Mouse (Mus musculus): ENCODE data around the gene Atp1a4.

The Atp1a4 gene

GRCm38 (mm10) chr1:172301180-172301579, 43.0 kb upstream of the Atp1a4 start:
- H3K9me3 ChIP-seq (ENCODE audit: low read length) = no peaks in the 10 kb centered on the region

DNA sequence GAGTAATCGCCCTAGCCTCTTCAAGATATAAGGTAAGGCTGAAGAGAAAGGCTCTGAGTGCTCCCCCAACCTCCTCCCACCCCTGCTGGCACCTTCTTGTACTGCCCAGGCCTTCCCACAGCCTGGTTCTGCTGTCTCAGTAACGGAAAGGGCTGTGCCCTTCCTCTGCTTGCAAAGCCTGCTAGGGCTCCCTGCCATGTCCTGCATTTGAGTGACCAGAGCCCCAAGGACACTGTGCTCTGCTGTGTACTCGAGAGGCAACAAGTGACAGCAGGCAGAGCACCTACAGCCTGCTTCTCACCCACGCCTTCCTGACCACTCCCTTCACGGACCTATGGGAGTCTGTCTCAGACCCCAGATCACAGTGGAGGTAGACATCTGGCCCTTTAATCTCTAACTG, 42.0 kb upstream of the Atp1a4 start:
- H3K36me3 ChIP-seq (ENCODE audit: insufficient read depth, low read length) = no peaks in the 10 kb centered on the region
- peaks cover 88% of the 10 kb centered on the region for H3K4me1 ChIP-seq (replicated peaks; ENCODE audit: low read depth, low read length)
- no peak for TF ChIP-seq NANOG (IDR thresholded peaks at IDR 0.05; ENCODE audit: borderline replicate concordance, low read length)
- TF ChIP-seq CTCF (conservative IDR thresholded peaks at IDR 0.05; ENCODE audit: low read length) = peak; percentile 34
- no peak for TF ChIP-seq POU5F1 (IDR thresholded peaks at IDR 0.05; ENCODE audit: borderline replicate concordance, low read length)
- H3K9me3 ChIP-seq (ENCODE audit: low read length) = no peaks in the 10 kb centered on the region
- H3K27me3 ChIP-seq (ENCODE audit: insufficient read depth, low read length) = peaks cover 20% of the 10 kb centered on the region
- peak overlapping the region; percentile 26; the same call in 1 of the 2 replicates for H3K4me3 ChIP-seq (replicated peaks; ENCODE audit: low read length)

More at GRCm38 (mm10) chr1:172301180-172301579, 43.0 kb upstream of the Atp1a4 start:
- TF ChIP-seq NANOG (IDR thresholded peaks at IDR 0.05; ENCODE audit: borderline replicate concordance, low read length) = no peak
- no peak for TF ChIP-seq CTCF (conservative IDR thresholded peaks at IDR 0.05; ENCODE audit: low read length)
- no peak for TF ChIP-seq POU5F1 (IDR thresholded peaks at IDR 0.05; ENCODE audit: borderline replicate concordance, low read length)
- no peaks in the 10 kb centered on the region for H3K36me3 ChIP-seq (ENCODE audit: insufficient read depth, low read length)
- H3K4me1 ChIP-seq (replicated peaks; ENCODE audit: low read depth, low read length) = peaks cover 83% of the 10 kb centered on the region
- H3K27me3 ChIP-seq (ENCODE audit: insufficient read depth, low read length) = peaks cover 12% of the 10 kb centered on the region
- H3K4me3 ChIP-seq (replicated peaks; ENCODE audit: low read length) = no peak overlapping the region

DNA sequence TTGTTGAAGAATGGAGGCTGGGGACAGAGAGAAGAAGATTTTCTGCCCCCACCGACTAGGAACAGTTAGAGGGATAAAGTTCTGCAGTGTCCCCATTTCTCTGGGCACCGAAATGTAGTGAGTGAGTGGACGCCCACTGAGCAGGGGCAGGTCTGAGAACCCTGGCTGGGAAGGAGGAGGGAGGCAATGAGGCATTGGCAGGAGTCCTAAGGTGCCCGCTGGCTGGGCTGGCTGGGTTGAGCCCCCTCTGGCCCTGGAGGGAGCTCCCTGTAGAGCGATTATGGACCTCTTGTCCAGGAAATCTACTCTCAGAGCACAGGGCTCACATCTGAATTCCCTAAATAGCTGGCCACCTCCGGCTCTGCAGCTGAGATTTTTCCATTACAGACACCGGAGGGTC, 41.3 kb upstream of the Atp1a4 start:
- no peak overlapping the region for H3K4me3 ChIP-seq (replicated peaks; ENCODE audit: low read length)
- peaks cover 22% of the 10 kb centered on the region for H3K27me3 ChIP-seq (ENCODE audit: insufficient read depth, low read length)
- no peak for TF ChIP-seq NANOG (IDR thresholded peaks at IDR 0.05; ENCODE audit: borderline replicate concordance, low read length)
- no peak for TF ChIP-seq POU5F1 (IDR thresholded peaks at IDR 0.05; ENCODE audit: borderline replicate concordance, low read length)
- TF ChIP-seq CTCF (conservative IDR thresholded peaks at IDR 0.05; ENCODE audit: low read length) = no peak
- peaks cover 82% of the 10 kb centered on the region for H3K4me1 ChIP-seq (replicated peaks; ENCODE audit: low read depth, low read length)
- no peaks in the 10 kb centered on the region for H3K36me3 ChIP-seq (ENCODE audit: insufficient read depth, low read length)
- no peaks in the 10 kb centered on the region for H3K9me3 ChIP-seq (ENCODE audit: low read length)

DNA sequence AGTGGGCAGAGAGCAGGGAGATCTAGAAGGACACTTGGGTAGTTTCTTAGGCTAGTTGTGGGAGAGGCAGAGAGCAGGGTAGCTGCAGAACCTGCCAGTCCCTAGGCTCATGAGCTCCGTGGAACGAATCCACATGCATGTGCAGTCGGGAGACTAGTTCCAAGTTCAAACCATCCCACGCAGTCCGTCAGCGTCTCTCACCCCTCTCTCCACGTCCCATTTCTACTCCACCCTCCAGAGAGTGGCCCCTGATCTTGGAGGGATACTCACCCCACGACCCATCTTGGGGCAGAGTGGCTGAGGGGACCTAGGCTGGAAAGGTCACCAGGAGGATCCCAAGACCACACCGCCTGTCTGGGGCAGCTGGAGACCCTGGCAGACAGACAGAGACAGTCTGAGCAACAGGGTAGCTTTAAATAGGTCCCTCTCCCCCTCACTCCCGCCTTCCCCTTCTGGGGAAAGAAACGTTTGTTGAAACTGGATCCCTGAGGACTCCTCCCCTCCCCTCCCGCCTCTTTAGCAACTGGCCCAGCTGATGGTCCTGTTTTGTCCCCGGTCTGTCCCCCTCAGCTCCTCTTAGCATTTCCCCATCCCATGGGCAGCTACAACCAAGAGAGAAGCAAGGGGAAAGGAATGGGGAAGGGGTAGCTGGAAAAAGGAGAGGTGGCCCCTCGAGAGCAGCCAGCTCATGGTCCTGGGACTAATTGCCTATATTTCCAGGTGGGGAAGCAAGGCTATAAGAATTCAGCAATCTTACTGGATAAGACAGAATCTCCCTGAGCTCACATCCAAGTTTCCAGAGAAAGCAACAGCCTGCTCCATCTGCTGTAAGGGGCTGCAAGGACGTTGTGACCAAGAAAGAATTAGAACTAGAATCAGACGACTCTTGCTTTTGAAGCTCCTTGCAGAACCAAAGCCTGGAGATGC, 39.7 kb upstream of the Atp1a4 start, which contains the start of gene Atp1a2:
Gene Atp1a2, minus strand, starts transcription at position 454 of the 927 bp plus-strand sequence.
- TF ChIP-seq CTCF (conservative IDR thresholded peaks at IDR 0.05; ENCODE audit: low read length) = no peak
- no peak for TF ChIP-seq NANOG (IDR thresholded peaks at IDR 0.05; ENCODE audit: borderline replicate concordance, low read length)
- TF ChIP-seq POU5F1 (IDR thresholded peaks at IDR 0.05; ENCODE audit: borderline replicate concordance, low read length) = no peak
- H3K27me3 ChIP-seq (ENCODE audit: insufficient read depth, low read length) = peaks cover 25% of the 10 kb centered on the region
- H3K4me3 ChIP-seq (replicated peaks; ENCODE audit: low read length) = peak within 1 kb of the TSS; percentile 39; the same call in 1 of the 2 replicates
- no peaks in the 10 kb centered on the region for H3K9me3 ChIP-seq (ENCODE audit: low read length)
- no peaks in the 10 kb centered on the region for H3K36me3 ChIP-seq (ENCODE audit: insufficient read depth, low read length)
- H3K4me1 ChIP-seq (replicated peaks; ENCODE audit: low read depth, low read length) = peaks cover 68% of the 10 kb centered on the region

GRCm38 (mm10) chr1:172296816-172297510, 38.7 kb upstream of the Atp1a4 start:
- Histone ChIP-seq H3K9me3 (ENCODE audit: low read length) (no peaks in the 10 kb centered on the region), H3K4me1 (replicated peaks; ENCODE audit: low read depth, low read length) (peaks cover 59% of the 10 kb centered on the region), H3K27me3 (ENCODE audit: insufficient read depth, low read length) (peaks cover 25% of the 10 kb centered on the region), H3K4me3 (replicated peaks; ENCODE audit: low read length) (no peak overlapping the region), H3K36me3 (ENCODE audit: insufficient read depth, low read length) (no peaks in the 10 kb centered on the region)
- TF ChIP-seq CTCF (conservative IDR thresholded peaks at IDR 0.05; ENCODE audit: low read length) (no peak), NANOG (IDR thresholded peaks at IDR 0.05; ENCODE audit: borderline replicate concordance, low read length) (no peak), POU5F1 (IDR thresholded peaks at IDR 0.05; ENCODE audit: borderline replicate concordance, low read length) (no peak)

GRCm38 (mm10) chr1:172295751-172296197, 37.6 kb upstream of the Atp1a4 start:
- Histone ChIP-seq H3K9me3 (ENCODE audit: low read length) (no peaks in the 10 kb centered on the region), H3K4me3 (replicated peaks; ENCODE audit: low read length) (no peak overlapping the region), H3K36me3 (ENCODE audit: insufficient read depth, low read length) (no peaks in the 10 kb centered on the region), H3K4me1 (replicated peaks; ENCODE audit: low read depth, low read length) (peaks cover 50% of the 10 kb centered on the region), H3K27me3 (ENCODE audit: insufficient read depth, low read length) (peaks cover 25% of the 10 kb centered on the region)
- TF ChIP-seq NANOG (IDR thresholded peaks at IDR 0.05; ENCODE audit: borderline replicate concordance, low read length) (no peak), CTCF (conservative IDR thresholded peaks at IDR 0.05; ENCODE audit: low read length) (no peak), POU5F1 (IDR thresholded peaks at IDR 0.05; ENCODE audit: borderline replicate concordance, low read length) (no peak)

- Histone ChIP-seq H3K4me3 (replicated peaks; ENCODE audit: low read length) (no peak overlapping the region), H3K4me1 (replicated peaks; ENCODE audit: low read depth, low read length) (peaks cover 37% of the 10 kb centered on the region), H3K9me3 (ENCODE audit: low read length) (no peaks in the 10 kb centered on the region), H3K36me3 (ENCODE audit: insufficient read depth, low read length) (no peaks in the 10 kb centered on the region), H3K27me3 (ENCODE audit: insufficient read depth, low read length) (peaks cover 21% of the 10 kb centered on the region)
- TF ChIP-seq POU5F1 (IDR thresholded peaks at IDR 0.05; ENCODE audit: borderline replicate concordance, low read length) (no peak), NANOG (IDR thresholded peaks at IDR 0.05; ENCODE audit: borderline replicate concordance, low read length) (no peak), CTCF (conservative IDR thresholded peaks at IDR 0.05; ENCODE audit: low read length) (no peak)
Observed at GRCm38 (mm10) chr1:172293449-172293848, 35.2 kb upstream of the Atp1a4 start.

- Histone ChIP-seq H3K9me3 (ENCODE audit: low read length) (no peaks in the 10 kb centered on the region), H3K4me1 (replicated peaks; ENCODE audit: low read depth, low read length) (peaks cover 32% of the 10 kb centered on the region), H3K4me3 (replicated peaks; ENCODE audit: low read length) (no peak overlapping the region), H3K36me3 (ENCODE audit: insufficient read depth, low read length) (no peaks in the 10 kb centered on the region), H3K27me3 (ENCODE audit: insufficient read depth, low read length) (peaks cover 21% of the 10 kb centered on the region)
- no peak for TF ChIP-seq POU5F1 (IDR thresholded peaks at IDR 0.05; ENCODE audit: borderline replicate concordance, low read length)
- no peak for TF ChIP-seq NANOG (IDR thresholded peaks at IDR 0.05; ENCODE audit: borderline replicate concordance, low read length)
- no peak for TF ChIP-seq CTCF (conservative IDR thresholded peaks at IDR 0.05; ENCODE audit: low read length)
Observed at GRCm38 (mm10) chr1:172292880-172293279, 34.7 kb upstream of the Atp1a4 start.
